In the genomic region with DNA sequence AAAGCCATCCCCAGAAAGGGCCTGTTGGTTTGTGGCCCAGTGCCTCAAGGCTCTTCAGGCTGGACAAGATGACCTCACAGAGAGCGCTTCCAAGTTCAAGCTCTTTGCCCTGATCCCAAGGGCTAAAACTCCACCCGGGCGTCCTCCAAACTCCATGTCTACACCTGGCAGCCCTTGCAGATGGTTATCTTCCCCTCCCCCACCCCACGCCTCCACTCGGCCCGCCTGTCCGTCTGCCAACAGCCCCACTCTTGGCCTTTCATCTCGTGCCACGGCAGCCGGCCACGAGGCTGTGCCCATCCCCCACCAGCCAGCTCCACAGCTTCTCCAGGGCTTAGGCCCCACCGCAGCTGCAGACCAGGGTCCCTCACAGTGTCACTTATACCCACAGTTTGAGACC, we compare ENCODE assay signal across 18 mouse cellular contexts. TPM values are rescaled to one million over a fixed set of nuclear protein-coding genes. Genes with fewer than 3 reads are reported as not detected.
DNase-seq lines count a peak whose midpoint lies in the region; ATAC-seq and TF ChIP-seq lines count a peak whose summit lies in the region.
"Had no signal": no experiment of that assay in that cellular context is flagged by ENCODE, and none has a peak within 500 bp of the region (broad histone marks: within the 10 kb centered on the region; RNA-seq: fewer than 3 reads in every experiment).

No protein-coding gene starts in this region.

- H3K4me2 ChIP-seq in embryonic facial prominence, embryonic 13.5 days: no peak overlapping the region
- no peak overlapping the region for H3K4me2 ChIP-seq in lung, postnatal 0 days (replicated peaks; ENCODE audit: low read depth, low read length)
- H3K4me2 ChIP-seq: forebrain, embryonic 12.5 days; limb, embryonic 13.5 days; midbrain, embryonic 13.5 days had no signal

- 59% methylated on average over 12 of the region's 12 CpGs for WGBS in embryonic facial prominence, embryonic 13.5 days
- WGBS in embryonic facial prominence, embryonic 10.5 days: 67% methylated on average over 12 of the region's 12 CpGs
- WGBS in lung, postnatal 0 days: 23% methylated on average over 12 of the region's 12 CpGs

- H3K9me3 ChIP-seq in embryonic facial prominence, embryonic 13.5 days: no peaks in the 10 kb centered on the region
- H3K9me3 ChIP-seq in embryonic facial prominence, embryonic 10.5 days: no peaks in the 10 kb centered on the region
- H3K9me3 ChIP-seq in lung, postnatal 0 days (ENCODE audit: low read length): no peaks in the 10 kb centered on the region
- H3K9me3 ChIP-seq: forebrain, embryonic 12.5 days; limb, embryonic 13.5 days; midbrain, embryonic 13.5 days had no signal

- TF ChIP-seq EP300 in lung, postnatal 0 days (IDR thresholded peaks at IDR 0.05): no peak

- no peaks in the 10 kb centered on the region for H3K27me3 ChIP-seq in embryonic facial prominence, embryonic 13.5 days
- peaks cover 22% of the 10 kb centered on the region for H3K27me3 ChIP-seq in embryonic facial prominence, embryonic 10.5 days (replicated peaks; ENCODE audit: low read depth, poor library complexity, severe bottlenecking)
- H3K27me3 ChIP-seq in lung, postnatal 0 days (replicated peaks; ENCODE audit: insufficient read depth, low read length): no peaks in the 10 kb centered on the region
- H3K27me3 ChIP-seq: limb, embryonic 13.5 days; midbrain, embryonic 13.5 days had no signal

- ATAC-seq in embryonic facial prominence, embryonic 13.5 days (ENCODE audit: insufficient number of reproducible peaks, insufficient read depth, low FRiP score, low TSS enrichment, low read depth): no peak
- no peak for ATAC-seq in lung, postnatal 0 days
- no peak for ATAC-seq in monocyte, adult 5-6 weeks (replicated peaks; ENCODE audit: insufficient number of reproducible peaks, low FRiP score, low TSS enrichment, poor library complexity, severe bottlenecking)
- ATAC-seq: liver, postnatal 0 days; midbrain, embryonic 13.5 days; Patski had no signal

- H3K36me3 ChIP-seq in embryonic facial prominence, embryonic 13.5 days: no peaks in the 10 kb centered on the region
- H3K36me3 ChIP-seq in embryonic facial prominence, embryonic 10.5 days (replicated peaks): no peaks in the 10 kb centered on the region
- H3K36me3 ChIP-seq in lung, postnatal 0 days (ENCODE audit: insufficient read depth, low read length): no peaks in the 10 kb centered on the region
- H3K36me3 ChIP-seq: forebrain, embryonic 12.5 days; limb, embryonic 13.5 days; midbrain, embryonic 13.5 days had no signal

- H3K9ac ChIP-seq in embryonic facial prominence, embryonic 13.5 days: no peak overlapping the region
- no peak overlapping the region for H3K9ac ChIP-seq in lung, postnatal 0 days (replicated peaks; ENCODE audit: low read depth)
- H3K9ac ChIP-seq: forebrain, embryonic 12.5 days; limb, embryonic 13.5 days; liver, postnatal 0 days; midbrain, embryonic 13.5 days had no signal

- TF ChIP-seq CTCF in lung, postnatal 0 days (IDR thresholded peaks at IDR 0.05): no peak

- 0 out of 2 replicates have a peak overlapping the region, but pooled peaks have one; percentile 11 for H3K27ac ChIP-seq in embryonic facial prominence, embryonic 13.5 days
- no peak overlapping the region for H3K27ac ChIP-seq in embryonic facial prominence, embryonic 10.5 days (replicated peaks)
- no peak overlapping the region for H3K27ac ChIP-seq in lung, postnatal 0 days (ENCODE audit: low read length)
- H3K27ac ChIP-seq: forebrain, embryonic 12.5 days; limb, embryonic 13.5 days; midbrain, embryonic 13.5 days had no signal

- H3K4me1 ChIP-seq in embryonic facial prominence, embryonic 13.5 days: peaks cover 30% of the 10 kb centered on the region
- peaks cover 33% of the 10 kb centered on the region for H3K4me1 ChIP-seq in embryonic facial prominence, embryonic 10.5 days
- H3K4me1 ChIP-seq in lung, postnatal 0 days (ENCODE audit: insufficient read depth, low read depth, low read length): no peaks in the 10 kb centered on the region

- no peak overlapping the region for H3K4me3 ChIP-seq in embryonic facial prominence, embryonic 13.5 days
- no peak overlapping the region for H3K4me3 ChIP-seq in embryonic facial prominence, embryonic 10.5 days
- H3K4me3 ChIP-seq in lung, postnatal 0 days (ENCODE audit: low read depth, low read length): no peak overlapping the region
- H3K4me3 ChIP-seq: forebrain, embryonic 12.5 days; limb, embryonic 13.5 days; midbrain, embryonic 13.5 days had no signal

- no peak for DNase-seq in embryonic facial prominence, embryonic 10.5 days (ENCODE audit: low spot score)
- DNase-seq in lung, adult 18-20 months: peak; percentile 14 to 19
- DNase-seq in lung, postnatal 0 days (ENCODE audit: low spot score): no peak
- DNase-seq in adrenal gland, postnatal 36 days: peak; percentile 41 to 67
- DNase-seq in lung, postnatal 10 days: peak; percentile 49
- no peak for DNase-seq in layer of hippocampus, adult 9-10 months (ENCODE audit: low spot score)
- DNase-seq: cerebellum, postnatal 36 days; liver, postnatal 0 days had no signal

RNA-seq across cellular contexts. Expression of gene Dlx4, which starts 33.2 kb away (rescaled TPM):
- polyA plus RNA-seq in embryonic facial prominence, embryonic 13.5 days (2015; fragmentation: Nextera tagmentation; extraction: Ambion mirVana): 3.0 and 3.8 TPM in 2 replicates
- 3.6 and 4.3 TPM in 2 replicates for polyA plus RNA-seq in embryonic facial prominence, embryonic 10.5 days (2016; fragmentation: Nextera tagmentation; extraction: Ambion mirVana)
- polyA plus RNA-seq in lung, postnatal 0 days (2015; fragmentation: Nextera tagmentation; extraction: Ambion mirVana): 0.55 and 0.79 TPM in 2 replicates
- total RNA-seq in adrenal gland, postnatal 36 days (2021): not detected
- total RNA-seq in monocyte, adult 5-6 weeks (2017): not detected in 3 replicates
- polyA plus RNA-seq: kidney, embryonic 14.5 days; large intestine, adult 2 months; midbrain, embryonic 13.5 days; small intestine, adult 2 months had no signal

RNA-seq across cellular contexts. Expression of gene Dlx3, which starts 59.4 kb away (rescaled TPM):
- polyA plus RNA-seq in embryonic facial prominence, embryonic 13.5 days (2015; fragmentation: Nextera tagmentation; extraction: Ambion mirVana): 21.5 and 30.8 TPM in 2 replicates
- polyA plus RNA-seq in embryonic facial prominence, embryonic 10.5 days (2016; fragmentation: Nextera tagmentation; extraction: Ambion mirVana): 29.8 and 31.3 TPM in 2 replicates
- 0.05 TPM in 1 of 2 replicates, not detected in the other for polyA plus RNA-seq in lung, postnatal 0 days (2015; fragmentation: Nextera tagmentation; extraction: Ambion mirVana)
- not detected for total RNA-seq in adrenal gland, postnatal 36 days (2021)
- not detected in 3 replicates for total RNA-seq in monocyte, adult 5-6 weeks (2017)
- total RNA-seq: heart, postnatal 25 days had no signal
- polyA plus RNA-seq: liver, postnatal 0 days; Patski had no signal

Comparison
In these comparisons a context has a peak if more than half of its experiments do, and no peak if none do; other contexts are left out.
1. DNase-seq: peak in lung, adult 18-20 months (2 of 2), adrenal gland, postnatal 36 days (2 of 2) and lung, postnatal 10 days (single experiment); none in embryonic facial prominence, embryonic 10.5 days (single experiment), lung, postnatal 0 days (single experiment) and layer of hippocampus, adult 9-10 months (single experiment).
2. RNA of gene Dlx3, which starts 59.4 kb away (polyA plus RNA-seq): 29.8 to 31.3 TPM in embryonic facial prominence, embryonic 10.5 days and 21.5 to 30.8 TPM in embryonic facial prominence, embryonic 13.5 days; 0.05 TPM in lung, postnatal 0 days; every median in the first group is over 10 times any median in the second.